Mouse (Mus musculus): Measurements from ENCODE around the gene Cgrrf1. TPM values are rescaled to one million over a fixed set of nuclear protein-coding genes. Genes with fewer than 3 reads are reported as not detected.

Gene Cgrrf1
- 38.6 and 38.7 TPM in 2 replicates for polyA plus RNA-seq (2014; fragmentation: Nextera tagmentation; extraction: Ambion mirVana)

DNA sequence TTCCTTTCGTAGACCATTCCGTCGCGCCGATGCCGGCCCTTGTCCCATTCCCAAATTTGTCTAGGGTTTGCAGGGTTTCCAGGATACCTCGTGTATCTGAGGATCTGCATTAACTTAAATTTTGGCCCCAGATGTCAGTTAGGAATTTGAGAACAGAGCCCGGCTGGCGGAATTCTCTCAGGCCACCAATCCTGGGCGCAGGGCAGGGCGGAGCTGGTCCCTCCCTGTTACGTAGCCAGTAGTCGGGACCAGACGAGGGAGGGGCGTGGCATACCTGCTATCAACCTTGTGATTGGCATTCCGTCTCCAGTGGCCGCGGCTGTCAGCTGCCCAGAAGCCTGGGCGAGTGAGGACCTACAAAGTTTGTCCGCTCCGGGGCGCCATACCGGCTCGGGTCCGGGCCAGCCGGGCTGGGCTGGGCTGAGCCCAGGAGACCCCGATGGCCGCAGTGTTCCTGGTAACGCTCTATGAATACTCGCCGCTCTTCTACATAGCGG lies at the start of gene Cgrrf1:
Gene Cgrrf1 (plus strand): TSS at position 289 of the 497 bp plus-strand sequence.
- Histone ChIP-seq H3K27me3 (ENCODE audit: control insufficient read depth, insufficient read depth, low read length) (no peaks in the 10 kb centered on the region), H3K4me2 (peak within 1 kb of the TSS; percentile 71), H3K36me3 (ENCODE audit: control insufficient read depth, insufficient read depth, low read length) (no peaks in the 10 kb centered on the region), H3K27ac (ENCODE audit: low read depth, low read length) (no peak within 1 kb of the TSS), H3K9me3 (ENCODE audit: control insufficient read depth, low read length) (no peaks in the 10 kb centered on the region), H3K4me3 (ENCODE audit: low read depth, low read length) (peak within 1 kb of the TSS; percentile 86), H3K4me1 (ENCODE audit: control insufficient read depth, insufficient read depth, low read length) (peaks cover 7% of the 10 kb centered on the region), H3K9ac (ENCODE audit: low read length) (peak within 1 kb of the TSS; percentile 84)
- 0% methylated on average over 32 of the region's 32 CpGs for WGBS
- peak; percentile 100 for ATAC-seq (ENCODE audit: low FRiP score)
- peak; percentile 99 for DNase-seq (ENCODE audit: low spot score, missing footprints)

DNA sequence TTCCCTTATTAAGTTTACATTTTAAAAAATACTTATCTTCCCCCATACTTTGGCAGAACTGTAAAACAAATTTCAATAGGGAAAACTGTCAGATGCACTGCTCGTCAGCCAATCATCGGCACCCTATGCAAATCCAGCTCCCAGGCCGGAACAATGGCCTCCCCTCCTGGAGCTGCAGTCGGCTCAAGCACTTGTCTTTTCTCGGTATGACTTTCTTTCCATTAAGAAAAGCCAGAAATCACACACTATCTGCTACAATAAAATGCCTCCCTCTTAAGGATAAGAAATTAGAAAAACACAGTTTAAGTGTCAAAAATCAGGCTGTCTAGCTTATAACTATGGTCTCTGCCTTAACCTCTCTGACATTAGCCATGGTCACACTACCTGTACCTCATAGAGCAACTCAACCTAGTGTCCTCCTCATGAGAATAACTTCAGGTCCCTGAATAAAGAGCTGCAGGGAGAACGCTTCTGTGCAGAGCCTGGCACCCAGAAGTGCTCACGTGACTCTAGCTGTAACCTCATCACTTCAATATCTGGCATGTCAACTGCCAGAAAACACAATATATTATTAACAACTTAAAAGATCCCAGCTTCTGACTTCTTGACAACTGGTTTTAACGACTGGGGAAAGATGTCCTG lies 49.6 kb upstream of the Cgrrf1 start:
- Histone ChIP-seq H3K27me3 (ENCODE audit: control insufficient read depth, insufficient read depth, low read length) (no peaks in the 10 kb centered on the region), H3K4me3 (ENCODE audit: low read depth, low read length) (no peak overlapping the region), H3K4me2 (no peak overlapping the region), H3K36me3 (ENCODE audit: control insufficient read depth, insufficient read depth, low read length) (peaks cover 25% of the 10 kb centered on the region), H3K9ac (ENCODE audit: low read length) (no peak overlapping the region), H3K27ac (ENCODE audit: low read depth, low read length) (no peak overlapping the region), H3K9me3 (ENCODE audit: control insufficient read depth, low read length) (peaks cover 5% of the 10 kb centered on the region; the same call in 1 of the 2 replicates), H3K4me1 (ENCODE audit: control insufficient read depth, insufficient read depth, low read length) (peaks cover 7% of the 10 kb centered on the region)
- DNase-seq (ENCODE audit: low spot score, missing footprints) (peak; percentile 44), ATAC-seq (ENCODE audit: low FRiP score) (no peak)
- whole genome bisulfite sequencing: 89% methylated on average over 8 of the region's 8 CpGs

- no peaks in the 10 kb centered on the region for H3K27me3 ChIP-seq (ENCODE audit: control insufficient read depth, insufficient read depth, low read length)
- H3K4me1 ChIP-seq (ENCODE audit: control insufficient read depth, insufficient read depth, low read length): peaks cover 7% of the 10 kb centered on the region
- ATAC-seq (ENCODE audit: low FRiP score) (no peak), DNase-seq (ENCODE audit: low spot score, missing footprints) (peak; percentile 12)
- no peak overlapping the region for H3K9ac ChIP-seq (ENCODE audit: low read length)
- peaks cover 17% of the 10 kb centered on the region for H3K36me3 ChIP-seq (ENCODE audit: control insufficient read depth, insufficient read depth, low read length)
- WGBS: 94% methylated on average over 10 of the region's 10 CpGs
- H3K4me3 ChIP-seq (ENCODE audit: low read depth, low read length): no peak overlapping the region
- no peak overlapping the region for H3K27ac ChIP-seq (ENCODE audit: low read depth, low read length)
- H3K9me3 ChIP-seq (ENCODE audit: control insufficient read depth, low read length): peaks cover 5% of the 10 kb centered on the region; the same call in 1 of the 2 replicates
- no peak overlapping the region for H3K4me2 ChIP-seq
These were observed 48.5 kb upstream of the Cgrrf1 start for GRCm38 (mm10) chr14:46783327-46783926.

DNA sequence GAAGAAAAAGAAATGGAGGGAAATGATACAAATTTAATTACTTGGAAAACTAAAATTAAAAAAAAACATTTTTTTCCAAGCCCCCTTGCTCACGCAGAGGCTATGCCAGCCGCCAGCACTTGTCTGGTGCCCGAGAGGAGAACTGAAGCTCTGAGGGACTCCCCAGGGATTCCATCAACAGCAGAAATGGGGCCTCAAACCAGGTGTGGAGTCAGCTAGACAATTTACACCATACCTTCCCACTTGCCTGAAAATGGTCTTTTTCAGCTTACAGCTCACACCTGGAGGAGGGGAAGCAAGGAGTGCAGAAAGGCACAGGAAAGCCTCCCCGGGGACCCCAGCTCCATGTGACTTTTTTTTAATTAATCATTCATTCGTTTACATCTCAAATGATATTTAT lies 46.7 kb upstream of the Cgrrf1 start:
- Histone ChIP-seq H3K4me3 (ENCODE audit: low read depth, low read length) (no peak overlapping the region), H3K27me3 (ENCODE audit: control insufficient read depth, insufficient read depth, low read length) (no peaks in the 10 kb centered on the region), H3K9me3 (ENCODE audit: control insufficient read depth, low read length) (no peaks in the 10 kb centered on the region), H3K4me2 (no peak overlapping the region), H3K27ac (ENCODE audit: low read depth, low read length) (no peak overlapping the region), H3K36me3 (ENCODE audit: control insufficient read depth, insufficient read depth, low read length) (no peaks in the 10 kb centered on the region; the same call in 1 of the 2 replicates), H3K4me1 (ENCODE audit: control insufficient read depth, insufficient read depth, low read length) (peaks cover 7% of the 10 kb centered on the region), H3K9ac (ENCODE audit: low read length) (no peak overlapping the region)
- WGBS: 92% methylated on average over 5 of the region's 5 CpGs
- no peak for DNase-seq (ENCODE audit: low spot score, missing footprints)
- ATAC-seq (ENCODE audit: low FRiP score): no peak

DNA sequence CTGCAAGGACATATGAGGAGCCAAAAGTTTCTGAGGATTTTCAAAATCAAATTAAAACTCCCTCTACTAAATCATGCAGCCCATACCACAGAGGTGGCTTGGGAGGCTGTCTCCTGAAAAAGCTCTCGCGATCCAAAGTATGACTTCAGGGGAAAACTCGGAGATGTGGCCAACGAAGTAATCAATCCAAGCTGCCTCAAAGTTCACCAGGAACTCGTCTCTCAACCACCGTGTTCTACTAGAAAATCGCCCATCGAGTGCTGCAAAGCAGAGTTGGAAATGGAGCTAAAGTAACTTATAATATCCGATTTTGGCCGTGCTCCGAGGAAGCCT lies 44.5 kb upstream of the Cgrrf1 start:
- peak overlapping the region; percentile 61 for H3K4me2 ChIP-seq
- ATAC-seq (ENCODE audit: low FRiP score): 0 out of 2 replicates have a peak, but pooled peaks have one; percentile 9
- H3K27ac ChIP-seq (ENCODE audit: low read depth, low read length): peak overlapping the region; percentile 96

GRCm38 (mm10) chr14:46787787-46788504 lies 44.0 kb upstream of the Cgrrf1 start, which contains the start of gene Cnih1:
Gene Cnih1 (minus strand): TSS chr14:46788411.
- Histone ChIP-seq H3K27ac (ENCODE audit: low read depth, low read length) (peak within 1 kb of the TSS; percentile 96), H3K9ac (ENCODE audit: low read length) (peak within 1 kb of the TSS; percentile 98), H3K27me3 (ENCODE audit: control insufficient read depth, insufficient read depth, low read length) (no peaks in the 10 kb centered on the region), H3K4me3 (ENCODE audit: low read depth, low read length) (peak within 1 kb of the TSS; percentile 90), H3K9me3 (ENCODE audit: control insufficient read depth, low read length) (no peaks in the 10 kb centered on the region), H3K4me2 (peak within 1 kb of the TSS; percentile 61), H3K36me3 (ENCODE audit: control insufficient read depth, insufficient read depth, low read length) (no peaks in the 10 kb centered on the region), H3K4me1 (ENCODE audit: control insufficient read depth, insufficient read depth, low read length) (peaks cover 7% of the 10 kb centered on the region)
- ATAC-seq (ENCODE audit: low FRiP score) (peak; percentile 97), DNase-seq (ENCODE audit: low spot score, missing footprints) (peak; percentile 99)
- under 1% methylated on average over 71 of the region's 86 CpGs for whole genome bisulfite sequencing

More for the DNA sequence above, 44.5 kb upstream of the Cgrrf1 start:
- H3K4me1 ChIP-seq (ENCODE audit: control insufficient read depth, insufficient read depth, low read length): peaks cover 7% of the 10 kb centered on the region
- peak overlapping the region; percentile 98 for H3K9ac ChIP-seq (ENCODE audit: low read length)
- no peaks in the 10 kb centered on the region for H3K9me3 ChIP-seq (ENCODE audit: control insufficient read depth, low read length)
- no peak for DNase-seq (ENCODE audit: low spot score, missing footprints)
- H3K27me3 ChIP-seq (ENCODE audit: control insufficient read depth, insufficient read depth, low read length): no peaks in the 10 kb centered on the region
- under 1% methylated on average over 11 of the region's 11 CpGs for WGBS
- H3K4me3 ChIP-seq (ENCODE audit: low read depth, low read length): peak overlapping the region; percentile 90
- no peaks in the 10 kb centered on the region; the same call in 1 of the 2 replicates for H3K36me3 ChIP-seq (ENCODE audit: control insufficient read depth, insufficient read depth, low read length)

DNA sequence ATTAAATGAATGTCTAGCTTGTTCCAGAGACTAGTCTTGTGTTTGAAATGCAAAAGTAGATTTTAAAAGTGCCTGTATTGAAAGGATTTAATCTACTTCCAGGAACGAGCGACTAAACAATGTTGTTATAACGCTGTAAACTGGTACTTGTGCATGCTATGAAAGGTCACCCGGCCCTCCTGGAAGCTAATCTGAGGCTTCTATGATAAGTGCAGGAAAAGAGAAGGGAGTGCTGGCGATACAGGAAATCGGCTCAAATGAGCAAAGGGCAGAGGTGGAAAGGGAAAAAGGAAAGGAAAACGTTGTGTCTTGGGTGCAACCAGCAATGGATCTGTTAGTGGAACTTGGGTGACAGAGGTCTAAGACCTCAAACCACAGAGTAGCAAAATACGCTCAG lies 43.4 kb upstream of the Cgrrf1 start:
- Histone ChIP-seq H3K4me1 (ENCODE audit: control insufficient read depth, insufficient read depth, low read length) (peaks cover 7% of the 10 kb centered on the region), H3K27ac (ENCODE audit: low read depth, low read length) (no peak overlapping the region), H3K27me3 (ENCODE audit: control insufficient read depth, insufficient read depth, low read length) (no peaks in the 10 kb centered on the region), H3K4me2 (peak overlapping the region; percentile 61), H3K9ac (ENCODE audit: low read length) (0 out of 2 replicates have a peak overlapping the region, but pooled peaks have one; percentile 30), H3K4me3 (ENCODE audit: low read depth, low read length) (peak overlapping the region; percentile 90), H3K36me3 (ENCODE audit: control insufficient read depth, insufficient read depth, low read length) (no peaks in the 10 kb centered on the region), H3K9me3 (ENCODE audit: control insufficient read depth, low read length) (no peaks in the 10 kb centered on the region)
- 29% methylated on average over 8 of the region's 8 CpGs for WGBS
- ATAC-seq (ENCODE audit: low FRiP score) (peak; percentile 25; the same call in 1 of the 2 replicates), DNase-seq (ENCODE audit: low spot score, missing footprints) (no peak)

DNA sequence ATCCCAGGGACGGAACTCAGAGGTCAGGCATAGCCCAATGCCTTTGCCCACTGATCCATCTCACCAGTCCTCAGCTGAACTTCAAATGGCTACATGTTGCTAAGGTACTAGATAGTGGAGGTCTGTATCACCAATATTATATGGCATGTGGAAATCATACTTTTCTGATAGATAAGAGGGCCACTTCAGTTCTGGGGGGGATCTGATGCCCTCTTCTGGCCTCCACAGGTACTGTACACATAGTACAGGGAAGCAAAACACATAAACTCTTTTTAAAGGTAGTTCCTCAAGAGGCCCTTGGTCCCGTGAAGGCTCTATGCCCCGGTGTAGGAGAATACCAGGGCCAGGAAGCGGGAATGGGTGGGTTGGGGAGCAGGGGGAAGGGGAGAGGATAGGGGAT lies 41.6 kb upstream of the Cgrrf1 start:
- H3K27me3 ChIP-seq (ENCODE audit: control insufficient read depth, insufficient read depth, low read length): no peaks in the 10 kb centered on the region
- H3K4me3 ChIP-seq (ENCODE audit: low read depth, low read length): no peak overlapping the region
- no peak overlapping the region for H3K4me2 ChIP-seq
- H3K27ac ChIP-seq (ENCODE audit: low read depth, low read length): no peak overlapping the region
- peaks cover 7% of the 10 kb centered on the region for H3K4me1 ChIP-seq (ENCODE audit: control insufficient read depth, insufficient read depth, low read length)
- ATAC-seq (ENCODE audit: low FRiP score) (no peak), DNase-seq (ENCODE audit: low spot score, missing footprints) (no peak)
- H3K9ac ChIP-seq (ENCODE audit: low read length): no peak overlapping the region
- H3K9me3 ChIP-seq (ENCODE audit: control insufficient read depth, low read length): no peaks in the 10 kb centered on the region
- no peaks in the 10 kb centered on the region for H3K36me3 ChIP-seq (ENCODE audit: control insufficient read depth, insufficient read depth, low read length)
- WGBS: 74% methylated on average over 4 of the region's 4 CpGs

All from midbrain, embryonic 11.5 days (tissue).